Mouse (Mus musculus) common myeloid progenitor, adult 5-6 weeks (primary cell): ENCODE results near the gene Oip5. TPM values are rescaled to one million over a fixed set of nuclear protein-coding genes. Genes with fewer than 3 reads are reported as not detected.
"Not testable (repeated sequence)": the region's sequence is repeated elsewhere in the genome, so short reads cannot be mapped to it uniquely, and the experiment has no call there.

Experiments used
- ATAC-seq: replicated peaks from 2 replicates; pipeline ENCODE4 v1.8.0; 2016; ENCODE audit warnings: low read depth, mild to moderate bottlenecking, moderate TSS enrichment, inconsistent platforms; ENCODE audit not compliant: poor library complexity, severe bottlenecking
- total RNA-seq: library from RNA; stranded (forward); fragments of 200-1000, 187-1606 nt; gene quantifications from 2 replicates; pipeline ENCODE4 v1.2.3, GENCODE M21; 2017

The Oip5 gene
- 19.1 and 21.5 TPM in 2 replicates for total RNA-seq

GRCm38 (mm10) chr2:119618199-119618982 lies at the start of gene Oip5, which contains the start of gene Nusap1:
TSS of gene Oip5 (minus strand) at chr2:119618469.
TSS of gene Nusap1 (plus strand) at chr2:119618298.
- ATAC-seq = peak; percentile 99

- ATAC-seq = not testable (repeated sequence)
Measured at GRCm38 (mm10) chr2:119665744-119666143, 47.5 kb upstream of the Oip5 start.

- peak; percentile 91 for ATAC-seq
Measured at GRCm38 (mm10) chr2:119662220-119663182, 44.2 kb upstream of the Oip5 start, which contains the start of gene Ndufaf1. TSS of gene Ndufaf1 (minus strand) at chr2:119662827.

GRCm38 (mm10) chr2:119644254-119644653 lies 26.0 kb upstream of the Oip5 start:
- ATAC-seq = no peak

GRCm38 (mm10) chr2:119641214-119641912 lies 23.1 kb upstream of the Oip5 start:
- no peak for ATAC-seq

- ATAC-seq = peak; percentile 52; the same call in 1 of the 2 replicates
Measured at GRCm38 (mm10) chr2:119636781-119637180, 18.5 kb upstream of the Oip5 start.

GRCm38 (mm10) chr2:119621302-119621701 lies 3.0 kb upstream of the Oip5 start:
- no peak for ATAC-seq

- ATAC-seq = not testable (repeated sequence)
Measured at GRCm38 (mm10) chr2:119619002-119619401, 733 bp upstream of the Oip5 start.

- ATAC-seq = peak; percentile 48
Measured at GRCm38 (mm10) chr2:119617841-119618198, 449 bp downstream of the Oip5 start.

GRCm38 (mm10) chr2:119607023-119607422 lies 11.2 kb downstream of the Oip5 start:
- ATAC-seq = peak; percentile 70; the same call in 1 of the 2 replicates

GRCm38 (mm10) chr2:119605361-119605973 lies 12.8 kb downstream of the Oip5 start:
- peak; percentile 54 for ATAC-seq

- no peak for ATAC-seq
Measured at GRCm38 (mm10) chr2:119603909-119604308, 14.4 kb downstream of the Oip5 start.

- ATAC-seq = no peak
Measured at GRCm38 (mm10) chr2:119602488-119602887, 15.8 kb downstream of the Oip5 start.

- ATAC-seq = not testable (repeated sequence)
Measured at GRCm38 (mm10) chr2:119601575-119601974, 16.7 kb downstream of the Oip5 start.

GRCm38 (mm10) chr2:119601027-119601426 lies 17.2 kb downstream of the Oip5 start:
- no peak for ATAC-seq

GRCm38 (mm10) chr2:119596781-119597330 lies 21.4 kb downstream of the Oip5 start:
- peak; percentile 45; the same call in 1 of the 2 replicates for ATAC-seq

GRCm38 (mm10) chr2:119595308-119595707 lies 23.0 kb downstream of the Oip5 start:
- no peak for ATAC-seq

GRCm38 (mm10) chr2:119594113-119594981 lies 23.9 kb downstream of the Oip5 start:
- peak; percentile 97 for ATAC-seq
